Mouse (Mus musculus) cerebellum, adult 9-11 months (tissue): ENCODE results near the gene Capn1.

Experiments used
- DNase-seq: peaks from one replicate; pipeline ENCODE4 v3.0.0; 2022

Capn1 gene

GRCm38 (mm10) chr19:5988815-5989452 lies 26.8 kb downstream of the Capn1 start:
- peak; percentile 16 for DNase-seq

GRCm38 (mm10) chr19:5988027-5988814 lies 27.5 kb downstream of the Capn1 start:
- no peak for DNase-seq

GRCm38 (mm10) chr19:5986043-5986442 lies 29.7 kb downstream of the Capn1 start, which contains the start of gene Slc22a20:
TSS of gene Slc22a20 (minus strand) at chr19:5986143.
- DNase-seq, result no peak

GRCm38 (mm10) chr19:5980477-5980876 lies 35.2 kb downstream of the Capn1 start:
- no peak for DNase-seq

- DNase-seq, result no peak
Observed at GRCm38 (mm10) chr19:5977717-5978116, 38.0 kb downstream of the Capn1 start.

- peak; percentile 51 for DNase-seq
Observed at GRCm38 (mm10) chr19:5975676-5976075, 40.0 kb downstream of the Capn1 start.

- no peak for DNase-seq
Observed at GRCm38 (mm10) chr19:5975112-5975511, 40.6 kb downstream of the Capn1 start.

GRCm38 (mm10) chr19:5967664-5968063 lies 48.0 kb downstream of the Capn1 start:
- no peak for DNase-seq

- no peak for DNase-seq
Observed at GRCm38 (mm10) chr19:5966786-5967185, 48.9 kb downstream of the Capn1 start.

GRCm38 (mm10) chr19:5965910-5966309 lies 49.8 kb downstream of the Capn1 start:
- no peak for DNase-seq

- DNase-seq, result peak; percentile 63
Observed at GRCm38 (mm10) chr19:5965280-5965679, 50.4 kb downstream of the Capn1 start.

GRCm38 (mm10) chr19:5964804-5965203 lies 50.9 kb downstream of the Capn1 start:
- DNase-seq, result no peak

GRCm38 (mm10) chr19:5963883-5964562 lies 51.7 kb downstream of the Capn1 start, which contains the start of gene Pola2:
TSS of gene Pola2 (minus strand) at chr19:5964202.
- DNase-seq, result peak; percentile 87

GRCm38 (mm10) chr19:5962651-5963050 lies 53.0 kb downstream of the Capn1 start:
- DNase-seq, result no peak

GRCm38 (mm10) chr19:5957371-5957770 lies 58.3 kb downstream of the Capn1 start:
- no peak for DNase-seq

GRCm38 (mm10) chr19:5956685-5957084 lies 59.0 kb downstream of the Capn1 start:
- peak; percentile 81 for DNase-seq

- DNase-seq, result no peak
Observed at GRCm38 (mm10) chr19:5955704-5956670, 59.7 kb downstream of the Capn1 start.

GRCm38 (mm10) chr19:5954936-5955335 lies 60.8 kb downstream of the Capn1 start:
- DNase-seq, result no peak

GRCm38 (mm10) chr19:5954031-5954710 lies 61.5 kb downstream of the Capn1 start:
- no peak for DNase-seq

- DNase-seq, result no peak
Observed at GRCm38 (mm10) chr19:5953201-5953770, 62.4 kb downstream of the Capn1 start.

GRCm38 (mm10) chr19:5952071-5952691 lies 63.5 kb downstream of the Capn1 start:
- DNase-seq, result no peak
